Mouse (Mus musculus) CH12.LX (cell line): ENCODE measurements around the gene Rrnad1. TPM values are rescaled to one million over a fixed set of nuclear protein-coding genes. Genes with fewer than 3 reads are reported as not detected.
A peak's percentile ranks its signal among the peaks of the same experiment; 100 is the strongest.

Experiments
- DNase-seq: peaks from one replicate; pipeline ENCODE4 v3.0.0-alpha.2; 2013; ENCODE audit errors: extremely low read depth
- H3K27ac ChIP-seq: 2 replicates; pipeline ENCODE4 v1.5.1; 2012; ENCODE audit warnings: low read depth, mild to moderate bottlenecking, control low read depth, moderate library complexity; ENCODE audit not compliant: insufficient read depth
- H3K27me3 ChIP-seq: replicated peaks from 2 replicates; pipeline ENCODE3; 2012; ENCODE audit warnings: inconsistent platforms
- H3K36me3 ChIP-seq, 2 experiments: replicated peaks in 1 of 2; 2 replicates each; pipeline versions ENCODE3 to v1.6.1; 2012; ENCODE audit warnings: inconsistent platforms in 1 of 2, low read length in 1 of 2, mild to moderate bottlenecking in 1 of 2, mixed read lengths in 1 of 2, moderate library complexity in 1 of 2; ENCODE audit not compliant: control insufficient read depth in 1 of 2, insufficient read depth in 1 of 2
- H3K4me1 ChIP-seq, 2 experiments: 2 replicates each; pipeline ENCODE4 v1.6.1; 2012; ENCODE audit warnings: inconsistent platforms in 1 of 2, moderate library complexity in 1 of 2; ENCODE audit not compliant: insufficient read depth in 2 of 2, control insufficient read depth in 1 of 2
- H3K4me2 ChIP-seq: 2 replicates; pipeline ENCODE4 v1.6.1; 2012; ENCODE audit warnings: low read depth, mild to moderate bottlenecking, control low read depth; ENCODE audit not compliant: poor library complexity, insufficient read depth, severe bottlenecking
- H3K4me3 ChIP-seq, 3 experiments: fragments of 150-350 bp in 1 of 3; sonication (generic) in 1 of 3; replicated peaks in 1 of 3; 2 replicates each; pipeline versions ENCODE3 to v1.5.1; 2011 to 2012; ENCODE audit warnings: low read depth in 2 of 3, low read length in 2 of 3, mild to moderate bottlenecking in 2 of 3, moderate library complexity in 2 of 3, control low read depth in 1 of 3, improper control_type of control experiment in 1 of 3, inconsistent platforms in 1 of 3, mixed read lengths in 1 of 3; ENCODE audit not compliant: poor library complexity in 1 of 3
- H3K79me2 ChIP-seq: replicated peaks from 2 replicates; pipeline ENCODE4 v1.6.1; 2012; ENCODE audit warnings: mild to moderate bottlenecking, moderate library complexity; ENCODE audit not compliant: control insufficient read depth, poor library complexity, insufficient read depth, severe bottlenecking; ENCODE audit errors: extremely low read depth
- H3K9ac ChIP-seq: 2 replicates; pipeline ENCODE4 v1.6.1; 2012; ENCODE audit warnings: low read depth, mild to moderate bottlenecking, control low read depth, moderate library complexity; ENCODE audit not compliant: insufficient read depth
- H3K9me3 ChIP-seq: replicated peaks from 2 replicates; pipeline ENCODE3; 2012; ENCODE audit warnings: low read length, inconsistent platforms, mixed read lengths
- BHLHE40 ChIP-seq: IDR thresholded peaks from 2 replicates; pipeline ENCODE4 v1.6.1; 2011; ENCODE audit warnings: mild to moderate bottlenecking, low read depth, low read length, improper control_type of control experiment
- CHD1 ChIP-seq: IDR thresholded peaks from 2 replicates; pipeline ENCODE4 v1.6.1; 2012; ENCODE audit warnings: low read depth, low read length, improper control_type of control experiment, inconsistent platforms
- CHD2 ChIP-seq: IDR thresholded peaks from 2 replicates; pipeline ENCODE4 v1.6.1; 2011; ENCODE audit warnings: low read length, improper control_type of control experiment
- CTCF ChIP-seq, 2 experiments: IDR thresholded peaks in 1 of 2; conservative IDR thresholded peaks in 1 of 2; 2 replicates each; pipeline ENCODE4 v1.5.1; 2011 to 2012; ENCODE audit warnings: low read depth in 2 of 2, low read length in 2 of 2, improper control_type of control experiment in 1 of 2, inconsistent platforms in 1 of 2, mild to moderate bottlenecking in 1 of 2, moderate library complexity in 1 of 2
- E2F4 ChIP-seq: IDR thresholded peaks from 2 replicates; pipeline ENCODE4 v1.6.1; 2011; ENCODE audit warnings: low read depth, low read length, improper control_type of control experiment; ENCODE audit not compliant: insufficient replicate concordance
- EP300 ChIP-seq: IDR thresholded peaks from 2 replicates; pipeline ENCODE4 v1.6.1; 2011; ENCODE audit warnings: low read length, improper control_type of control experiment
- ETS1 ChIP-seq: conservative IDR thresholded peaks from 2 replicates; pipeline ENCODE4 v1.6.1; 2012; ENCODE audit warnings: low read depth, mild to moderate bottlenecking, inconsistent platforms, low read length, improper control_type of control experiment, moderate library complexity
- IRF4 ChIP-seq: IDR thresholded peaks from 2 replicates; pipeline ENCODE4 v1.6.1; 2014; ENCODE audit warnings: low read depth, mild to moderate bottlenecking, inconsistent platforms, low read length, improper control_type of control experiment
- JUN ChIP-seq: IDR thresholded peaks from 2 replicates; pipeline ENCODE4 v1.6.1; 2011; ENCODE audit warnings: low read depth, mild to moderate bottlenecking, low read length, improper control_type of control experiment, moderate library complexity; ENCODE audit not compliant: insufficient read depth
- MXI1 ChIP-seq: IDR thresholded peaks from 2 replicates; pipeline ENCODE4 v1.6.1; 2011; ENCODE audit warnings: mild to moderate bottlenecking, low read depth, low read length, improper control_type of control experiment
- POLR2A ChIP-seq: IDR thresholded peaks from 2 replicates; pipeline ENCODE4 v1.6.1; 2011; ENCODE audit warnings: low read depth, mild to moderate bottlenecking, improper control_type of control experiment, low read length
- POLR2AphosphoS2 ChIP-seq: IDR thresholded peaks from 2 replicates; pipeline ENCODE4 v1.6.1; 2011; ENCODE audit warnings: low read depth, low read length, improper control_type of control experiment
- RAD21 ChIP-seq: IDR thresholded peaks from 2 replicates; pipeline ENCODE4 v1.6.1; 2011; ENCODE audit warnings: low read depth, mild to moderate bottlenecking, low read length, improper control_type of control experiment, moderate library complexity
- RCOR1 ChIP-seq: conservative IDR thresholded peaks from 2 replicates; pipeline ENCODE4 v1.6.1; 2012; ENCODE audit warnings: low read depth, mild to moderate bottlenecking, inconsistent platforms, low read length, improper control_type of control experiment
- SMC3 ChIP-seq: IDR thresholded peaks from 2 replicates; pipeline ENCODE4 v1.6.1; 2011; ENCODE audit warnings: low read depth, low read length, improper control_type of control experiment
- TBP ChIP-seq: conservative IDR thresholded peaks from 2 replicates; pipeline ENCODE4 v1.6.1; 2011; ENCODE audit warnings: low read depth, low read length, improper control_type of control experiment
- TCF12 ChIP-seq: IDR thresholded peaks from 2 replicates; pipeline ENCODE4 v1.6.1; 2014; ENCODE audit warnings: low read depth, mild to moderate bottlenecking, inconsistent platforms, low read length, improper control_type of control experiment
- UBTF ChIP-seq: IDR thresholded peaks from 2 replicates; pipeline ENCODE4 v1.6.1; 2012; ENCODE audit warnings: low read depth, mild to moderate bottlenecking, inconsistent platforms, low read length, improper control_type of control experiment, moderate library complexity
- USF2 ChIP-seq: conservative IDR thresholded peaks from 2 replicates; pipeline ENCODE4 v1.6.1; 2011; ENCODE audit warnings: low read depth, low read length, improper control_type of control experiment
- ZC3H11A ChIP-seq: IDR thresholded peaks from 2 replicates; pipeline ENCODE4 v1.6.1; 2012; ENCODE audit warnings: low read depth, mild to moderate bottlenecking, inconsistent platforms, low read length, improper control_type of control experiment
- ZNF384 ChIP-seq: IDR thresholded peaks from 2 replicates; pipeline ENCODE4 v1.6.1; 2012; ENCODE audit warnings: low read depth, low read length, improper control_type of control experiment, inconsistent platforms
- dilution Hi-C: fragments of 300-500 bp; cut with MboI; formaldehyde crosslinking; loops from 2 replicates; pipeline ENCODE4 v1.14.3; 2020; ENCODE audit warnings: low sequenced_read_pairs; ENCODE audit not compliant: extremely low pct_unique_long_range_greater_than_20kb, extremely low pct_ligation_motif_present
- in situ Hi-C: fragments of 300-500 bp; cut with MboI; formaldehyde crosslinking; loops from 3 replicates; pipeline ENCODE4 v1.14.3; 2019; ENCODE audit warnings: low sequenced_read_pairs, low pct_ligation_motif_present, low pct_unique_long_range_greater_than_20kb, mixed read lengths
- polyA plus RNA-seq: library from polyadenylated mRNA; unstranded; fragments of >175 nt; gene quantifications from 2 replicates; pipeline ENCODE4 v1.2.1, GENCODE M21; 2012; ENCODE audit warnings: low read depth; ENCODE audit not compliant: insufficient read length
- total RNA-seq, 2 experiments: library from RNA; depleted of rRNA; stranded (reverse); fragments of 300-350 nt in 1 of 2; fragments of >200 nt in 1 of 2; gene quantifications; 2 replicates each; pipeline ENCODE4 v1.2.3; 2012 to 2014

Gene Rrnad1
- total and polyA plus RNA-seq, 3 experiments = 8.0 to 12.5 (median 11.4) TPM

GRCm38 (mm10) chr3:87935776-87936175 is 5.3 kb upstream of the Rrnad1 start:
- H3K9me3 ChIP-seq = no peaks in the 10 kb centered on the region
- H3K27me3 ChIP-seq = no peaks in the 10 kb centered on the region
- peaks cover 10 to 58% of the 10 kb centered on the region in 2 experiments for H3K4me1 ChIP-seq
- peak overlapping the region; percentile 27; the same call in 1 of the 2 replicates for H3K4me2 ChIP-seq
- DNase-seq = peak; percentile 57
- H3K79me2 ChIP-seq = peaks cover 66% of the 10 kb centered on the region
- no peak overlapping the region for H3K4me3 ChIP-seq
- H3K27ac ChIP-seq = no peak overlapping the region
- in situ Hi-C loops (no loop called here), dilution Hi-C loops (no loop called here)
- TF ChIP-seq CTCF (conservative IDR thresholded peaks at IDR 0.05 in 1 of 2, IDR thresholded peaks at IDR 0.05 in 1 of 2; ENCODE audit: low read depth in 2 of 2, low read length in 2 of 2) = peak; percentile 86 to 92
- no peak for TF ChIP-seq ZC3H11A
- TF ChIP-seq RAD21 = peak; percentile 70
- TF ChIP-seq CHD2 = no peak
- peak; percentile 72 for TF ChIP-seq SMC3
- no peak for TF ChIP-seq E2F4
- no peak for TF ChIP-seq UBTF
- TF ChIP-seq BHLHE40 = no peak
- no peak for TF ChIP-seq EP300
- TF ChIP-seq RCOR1 = no peak
- peak; percentile 33; the same call in 1 of the 2 replicates for TF ChIP-seq POLR2A
- TF ChIP-seq, all 38 proteins: peak for 4
- Histone ChIP-seq H3K9ac (no peak overlapping the region), H3K36me3 (peaks cover 55 to 83% of the 10 kb centered on the region in 2 experiments)

DNA sequence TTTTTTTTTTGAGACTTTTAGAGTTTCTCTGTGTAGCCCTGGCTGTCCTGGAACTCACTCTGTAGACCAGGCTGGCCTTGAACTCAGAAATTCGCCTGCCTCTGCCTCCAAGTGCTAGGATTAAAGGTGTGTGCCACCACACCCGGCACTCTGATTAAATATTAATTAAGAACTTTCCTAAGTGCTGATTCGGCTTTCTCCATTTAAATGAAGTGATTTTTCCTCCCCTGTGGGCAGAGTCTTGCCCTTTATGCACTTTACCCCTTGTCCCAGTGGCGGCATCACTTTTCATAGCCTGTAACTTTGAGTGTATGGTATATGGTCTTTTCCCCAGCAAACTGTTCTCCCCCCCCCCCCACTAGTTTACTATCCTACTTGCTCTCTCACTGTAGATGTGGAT is 4.7 kb upstream of the Rrnad1 start:
- Histone ChIP-seq H3K36me3 (peaks cover 52 to 79% of the 10 kb centered on the region in 2 experiments), H3K4me1 (peaks cover 10 to 58% of the 10 kb centered on the region in 2 experiments), H3K79me2 (peaks cover 71% of the 10 kb centered on the region), H3K4me2 (no peak overlapping the region), H3K27me3 (no peaks in the 10 kb centered on the region), H3K9ac (no peak overlapping the region), H3K27ac (no peak overlapping the region), H3K4me3 (no peak overlapping the region), H3K9me3 (no peaks in the 10 kb centered on the region)
- in situ Hi-C loops = no loop called here
- TF ChIP-seq UBTF (no peak), POLR2A (no peak), EP300 (no peak), BHLHE40 (no peak), JUN (no peak)
- DNase-seq = no peak
- dilution Hi-C loops = no loop called here

DNA sequence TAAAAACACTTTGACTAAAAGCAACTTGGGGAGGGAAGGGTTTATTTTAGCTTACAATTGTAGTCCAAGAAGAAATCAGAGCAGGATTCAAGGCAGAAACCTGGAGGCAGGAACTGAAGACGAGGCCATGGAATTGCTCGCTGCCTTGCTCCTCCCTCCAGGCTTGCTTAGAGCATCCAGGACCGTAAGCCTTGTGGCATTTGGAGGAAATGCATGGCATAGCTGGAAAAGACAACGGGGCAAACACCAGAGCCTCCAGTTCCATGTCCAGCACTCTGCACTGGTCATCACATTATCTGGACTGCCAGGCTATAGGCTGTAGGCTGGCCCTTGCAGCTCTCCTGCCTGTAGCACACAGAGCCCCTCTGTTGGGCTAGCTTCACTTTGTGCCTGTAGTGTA is 4.0 kb upstream of the Rrnad1 start:
- H3K9ac ChIP-seq = no peak overlapping the region; the same call in 1 of the 2 replicates
- dilution Hi-C loops (no loop called here), in situ Hi-C loops (no loop called here)
- no peak overlapping the region for H3K4me2 ChIP-seq
- H3K27me3 ChIP-seq = no peaks in the 10 kb centered on the region
- H3K4me3 ChIP-seq = no peak overlapping the region
- H3K36me3 ChIP-seq = peaks cover 49 to 72% of the 10 kb centered on the region in 2 experiments
- H3K27ac ChIP-seq = no peak overlapping the region
- TF ChIP-seq USF2 (no peak), CTCF (conservative IDR thresholded peaks at IDR 0.05 in 1 of 2, IDR thresholded peaks at IDR 0.05 in 1 of 2; ENCODE audit: low read depth in 2 of 2, low read length in 2 of 2) (no peak), BHLHE40 (no peak), ZNF384 (no peak), ETS1 (no peak), RCOR1 (no peak), MXI1 (no peak), CHD1 (no peak), EP300 (no peak), IRF4 (no peak), TBP (no peak), POLR2A (no peak), POLR2AphosphoS2 (no peak), TCF12 (no peak)
- H3K79me2 ChIP-seq = peaks cover 75% of the 10 kb centered on the region
- no peaks in the 10 kb centered on the region for H3K9me3 ChIP-seq
- DNase-seq = no peak
- H3K4me1 ChIP-seq = peaks cover 10 to 58% of the 10 kb centered on the region in 2 experiments
